Mouse (Mus musculus) heart, adult 2 months (tissue): ENCODE measurements at regions not wholly inside any gene's neighbourhood (a gene's known extent, or its start where the extent isn't known, plus 50 kb on each side); places are given as distances from the start of the nearest gene placed in this dataset.

ENCODE experiments used
- DNase-seq, 2 experiments: peaks; one replicate each; pipeline ENCODE4 v3.0.0; 2021
- H3K27ac ChIP-seq: fragments of 200-600 bp; 2 replicates; pipeline ENCODE4 v1.8.1; 2022
- H3K27me3 ChIP-seq: fragments of 200-500 bp; 2 replicates; pipeline ENCODE4 v1.6.1; 2012; ENCODE audit warnings: mild to moderate bottlenecking, low read length, inconsistent platforms, mixed read lengths; ENCODE audit not compliant: control insufficient read depth, insufficient read depth
- H3K36me3 ChIP-seq: fragments of 200-500 bp; 2 replicates; pipeline ENCODE4 v1.6.1; 2012; ENCODE audit warnings: low read length, inconsistent platforms; ENCODE audit not compliant: control insufficient read depth, insufficient read depth
- H3K4me1 ChIP-seq: fragments of 200-500 bp; 2 replicates; pipeline ENCODE4 v1.6.1; 2011; ENCODE audit warnings: low read length; ENCODE audit not compliant: control insufficient read depth, insufficient read depth
- H3K4me3 ChIP-seq: fragments of 200-600 bp; 2 replicates; pipeline ENCODE4 v1.8.1; 2022
- H3K79me2 ChIP-seq: fragments of 200-500 bp; replicated peaks from 2 replicates; pipeline ENCODE4 v1.6.1; 2012; ENCODE audit warnings: mild to moderate bottlenecking, inconsistent platforms, low read length, moderate library complexity, mixed read lengths; ENCODE audit not compliant: control insufficient read depth, insufficient read depth
- H3K9ac ChIP-seq: fragments of 200-500 bp; 2 replicates; pipeline ENCODE4 v1.6.1; 2012; ENCODE audit warnings: low read depth, mild to moderate bottlenecking, control low read depth, inconsistent platforms, low read length, mixed read lengths
- CTCF ChIP-seq: fragments of 200-600 bp; IDR thresholded peaks from 2 replicates; pipeline ENCODE4 v1.8.1; 2022; ENCODE audit warnings: antibody characterized with exemption, mild to moderate bottlenecking, moderate library complexity
- EP300 ChIP-seq: fragments of 200-500 bp; IDR thresholded peaks from 2 replicates; pipeline ENCODE4 v1.6.1; 2011; ENCODE audit warnings: low read depth, low read length, control low read depth; ENCODE audit not compliant: insufficient read depth
- POLR2A ChIP-seq: fragments of 200-500 bp; IDR thresholded peaks from 2 replicates; pipeline ENCODE4 v1.6.1; 2011; ENCODE audit warnings: mild to moderate bottlenecking, low read depth, low read length, control low read depth; ENCODE audit not compliant: insufficient read depth
- WGBS: fragments of 180-500 bp; shearing (Covaris S2); methylation state at CpG from one replicate; pipeline ENCODE4 v1.1.7; 2018; 5-methylcytosine and 5-hydroxymethylcytosine counted together
- intact Hi-C: fragments of 180-260 bp; cut with DNase I; formaldehyde crosslinking; loops from one replicate; pipeline ENCODE4 v1.15.1; 2025

- intact Hi-C loops: no loop called here
- no peaks in the 10 kb centered on the region for H3K79me2 ChIP-seq
- DNase-seq: peak; percentile 27 to 60
- WGBS: 42% methylated on average over 5 of the region's 5 CpGs
- H3K4me3 ChIP-seq: no peak overlapping the region
- no peaks in the 10 kb centered on the region for H3K36me3 ChIP-seq
- no peak for TF ChIP-seq POLR2A
- no peak for TF ChIP-seq EP300
- TF ChIP-seq CTCF: no peak
- H3K27me3 ChIP-seq: no peaks in the 10 kb centered on the region
- no peak overlapping the region for H3K9ac ChIP-seq
- no peaks in the 10 kb centered on the region for H3K4me1 ChIP-seq
- no peak overlapping the region for H3K27ac ChIP-seq
Measured at GRCm38 (mm10) chr3:9200156-9200555, 409.7 kb downstream of the Zfp704 start.

GRCm38 (mm10) chr3:9198652-9199332 is 411.1 kb downstream of the Zfp704 start:
- Histone ChIP-seq H3K36me3 (no peaks in the 10 kb centered on the region), H3K9ac (no peak overlapping the region), H3K4me1 (no peaks in the 10 kb centered on the region), H3K27me3 (no peaks in the 10 kb centered on the region), H3K4me3 (no peak overlapping the region), H3K27ac (no peak overlapping the region), H3K79me2 (no peaks in the 10 kb centered on the region)
- TF ChIP-seq EP300 (no peak), POLR2A (no peak), CTCF (no peak)
- intact Hi-C loops: no loop called here
- DNase-seq: no peak
- WGBS: 85% methylated on average over 9 of the region's 9 CpGs

GRCm38 (mm10) chr3:9195781-9196180 is 414.1 kb downstream of the Zfp704 start:
- 88% methylated on average over 8 of the region's 8 CpGs for WGBS
- Histone ChIP-seq H3K27ac (no peak overlapping the region), H3K79me2 (no peaks in the 10 kb centered on the region), H3K4me3 (no peak overlapping the region), H3K27me3 (no peaks in the 10 kb centered on the region), H3K4me1 (no peaks in the 10 kb centered on the region), H3K9ac (no peak overlapping the region), H3K36me3 (no peaks in the 10 kb centered on the region)
- no peak for TF ChIP-seq EP300
- no peak for TF ChIP-seq CTCF
- no peak for TF ChIP-seq POLR2A
- intact Hi-C loops: no loop called here
- DNase-seq: no peak

- Histone ChIP-seq H3K36me3 (no peaks in the 10 kb centered on the region), H3K79me2 (no peaks in the 10 kb centered on the region), H3K9ac (no peak overlapping the region), H3K27ac (no peak overlapping the region), H3K27me3 (no peaks in the 10 kb centered on the region), H3K4me3 (no peak overlapping the region), H3K4me1 (no peaks in the 10 kb centered on the region)
- TF ChIP-seq POLR2A (no peak), EP300 (no peak), CTCF (no peak)
- DNase-seq: peak; percentile 25 to 27
- intact Hi-C loops: no loop called here
- WGBS: 60% methylated on average over 15 of the region's 15 CpGs
Measured at GRCm38 (mm10) chr3:9189366-9190287, 420.3 kb downstream of the Zfp704 start.

GRCm38 (mm10) chr3:9186364-9187120 is 423.3 kb downstream of the Zfp704 start:
- intact Hi-C loops: no loop called here
- H3K27ac ChIP-seq: no peak overlapping the region
- H3K79me2 ChIP-seq: no peaks in the 10 kb centered on the region
- no peaks in the 10 kb centered on the region for H3K36me3 ChIP-seq
- TF ChIP-seq EP300 (no peak), CTCF (no peak), POLR2A (no peak)
- no peak overlapping the region for H3K4me3 ChIP-seq
- 70% methylated on average over 6 of the region's 6 CpGs for WGBS
- H3K4me1 ChIP-seq: no peaks in the 10 kb centered on the region
- DNase-seq: no peak
- no peaks in the 10 kb centered on the region for H3K27me3 ChIP-seq
- H3K9ac ChIP-seq: no peak overlapping the region
